Mouse (Mus musculus) macrophage (primary cell): ENCODE results near the gene Ifi207. TPM values are rescaled to one million over a fixed set of nuclear protein-coding genes. Genes with fewer than 3 reads are reported as not detected.
"Not testable (repeated sequence)": the region's sequence is repeated elsewhere in the genome, so short reads cannot be mapped to it uniquely, and the experiment has no call there.

ENCODE experiments used
- H3K27ac ChIP-seq: fragments of 350-480 bp; formaldehyde crosslinking; 2 replicates; pipeline ENCODE4 v1.9.0; 2021
- H3K36me3 ChIP-seq: fragments of 350-480 bp; formaldehyde crosslinking; 2 replicates; pipeline ENCODE4 v1.9.0; 2021; ENCODE audit errors: inconsistent target
- H3K4me3 ChIP-seq: fragments of 350-480 bp; formaldehyde crosslinking; 2 replicates; pipeline ENCODE4 v1.9.0; 2021; ENCODE audit errors: inconsistent target
- H3K79me2 ChIP-seq: fragments of 350-480 bp; formaldehyde crosslinking; 2 replicates; pipeline ENCODE4 v1.9.0; 2021; ENCODE audit errors: inconsistent target
- whole genome bisulfite sequencing: methylation state at CpG from one replicate; pipeline ENCODE4 v1.1.7; 2026; ENCODE audit warnings: inconsistent platforms; ENCODE audit not compliant: missing documents; 5-methylcytosine and 5-hydroxymethylcytosine counted together
- polyA plus RNA-seq: library from polyadenylated mRNA; stranded (reverse); fragments of 250-400 nt; gene quantifications from 3 replicates; pipeline ENCODE4 v1.2.4, GENCODE M21; 2018; ENCODE audit warnings: inconsistent platforms
- total RNA-seq, 78 experiments: library from RNA; depleted of rRNA; stranded (reverse); fragments of 250-400 nt; gene quantifications; 1 replicate in 9 of 78; 2 replicates in 24 of 78; 3 replicates in 43 of 78; 4 replicates in 2 of 78; pipeline ENCODE4 v1.2.4; 2018; ENCODE audit warnings: inconsistent platforms in 56 of 78

The Ifi207 gene
- total RNA-seq (2018; cell fraction: chromatin; rRNA removed): 100 to 1,000 TPM; 200 to 761 (median 454) TPM
- total RNA-seq (2018; cell fraction: cytosol; rRNA removed): 100 to 1,000 TPM; 348 to 661 (median 438) TPM
- 100 to 1,000 TPM; 307 to 808 (median 562) TPM for total RNA-seq (2018; cell fraction: nucleus; rRNA removed)
- polyA plus RNA-seq: 254 to 634 TPM (median 365 TPM) in 3 replicates

GRCm38 (mm10) chr1:173741656-173742055 is at the start of gene Ifi207:
TSS of gene Ifi207 (minus strand) at chr1:173741747.
- H3K4me3 ChIP-seq: peak within 1 kb of the TSS; percentile 78
- peaks cover 74% of the 10 kb centered on the region for H3K79me2 ChIP-seq
- peaks cover 3% of the 10 kb centered on the region for H3K36me3 ChIP-seq
- 9% methylated on average over 4 of the region's 4 CpGs for WGBS
- H3K27ac ChIP-seq: peak within 1 kb of the TSS; percentile 99

GRCm38 (mm10) chr1:173773457-173773856 is 31.9 kb upstream of the Ifi207 start:
- not testable (repeated sequence) for H3K27ac ChIP-seq, H3K79me2 ChIP-seq, H3K36me3 ChIP-seq, H3K4me3 ChIP-seq
- no CpG with 5 or more reads among the region's 3 CpGs for WGBS

- H3K4me3 ChIP-seq: peak within 1 kb of the TSS; percentile 55
- peaks cover 44% of the 10 kb centered on the region for H3K79me2 ChIP-seq
- 4% methylated on average over 4 of the region's 5 CpGs for WGBS
- not testable (repeated sequence) for H3K36me3 ChIP-seq
- H3K27ac ChIP-seq: peak within 1 kb of the TSS; percentile 89
Measured at GRCm38 (mm10) chr1:173766848-173767617, 25.5 kb upstream of the Ifi207 start, which contains the start of gene Ifi204. TSS of gene Ifi204 (minus strand) at chr1:173766943.

- Histone ChIP-seq H3K36me3 (0 out of 2 replicates have a peak, but pooled peaks cover 14% of the 10 kb centered on the region), H3K79me2 (peaks cover 76% of the 10 kb centered on the region)
- WGBS: no CpG with 5 or more reads among the region's 5 CpGs
- H3K27ac ChIP-seq, H3K4me3 ChIP-seq: not testable (repeated sequence)
Measured at GRCm38 (mm10) chr1:173760032-173760431, 18.5 kb upstream of the Ifi207 start.

GRCm38 (mm10) chr1:173742262-173742661 is 715 bp upstream of the Ifi207 start:
- 27% methylated on average over 1 of the region's 1 CpGs for WGBS
- Histone ChIP-seq H3K79me2 (peaks cover 74% of the 10 kb centered on the region), H3K36me3 (peaks cover 9% of the 10 kb centered on the region), H3K27ac (peak overlapping the region; percentile 99), H3K4me3 (no peak overlapping the region)

- H3K27ac ChIP-seq: peak overlapping the region; percentile 99
- peaks cover 74% of the 10 kb centered on the region for H3K79me2 ChIP-seq
- H3K36me3 ChIP-seq: peaks cover 6% of the 10 kb centered on the region; the same call in 1 of the 2 replicates
- peak overlapping the region; percentile 78 for H3K4me3 ChIP-seq
Measured at GRCm38 (mm10) chr1:173740537-173740936, 1.0 kb downstream of the Ifi207 start.

GRCm38 (mm10) chr1:173736986-173737385 is 4.6 kb downstream of the Ifi207 start:
- peak overlapping the region; percentile 78; the same call in 1 of the 2 replicates for H3K4me3 ChIP-seq
- WGBS: 45% methylated on average over 2 of the region's 2 CpGs
- H3K36me3 ChIP-seq: peaks cover 37% of the 10 kb centered on the region
- H3K79me2 ChIP-seq: peaks cover 96% of the 10 kb centered on the region
- H3K27ac ChIP-seq: peak overlapping the region; percentile 99; the same call in 1 of the 2 replicates

- H3K27ac ChIP-seq, H3K4me3 ChIP-seq: not testable (repeated sequence)
- 100% methylated on average over 2 of the region's 4 CpGs for WGBS
- Histone ChIP-seq H3K36me3 (peaks cover 57% of the 10 kb centered on the region), H3K79me2 (peaks cover 100% of the 10 kb centered on the region)
Measured at GRCm38 (mm10) chr1:173735015-173735414, 6.5 kb downstream of the Ifi207 start.

- H3K36me3 ChIP-seq: peaks cover 75% of the 10 kb centered on the region
- WGBS: 74% methylated on average over 7 of the region's 7 CpGs
- H3K79me2 ChIP-seq: peaks cover 100% of the 10 kb centered on the region
- H3K27ac ChIP-seq: no peak overlapping the region
- H3K4me3 ChIP-seq: no peak overlapping the region
Measured at GRCm38 (mm10) chr1:173733219-173733618, 8.3 kb downstream of the Ifi207 start.

GRCm38 (mm10) chr1:173694270-173694669 is 47.3 kb downstream of the Ifi207 start:
- H3K79me2 ChIP-seq: no peaks in the 10 kb centered on the region
- WGBS: 0% methylated on average over 1 of the region's 1 CpGs
- H3K36me3 ChIP-seq: peaks cover 61% of the 10 kb centered on the region

GRCm38 (mm10) chr1:173678605-173679004 is 62.9 kb downstream of the Ifi207 start:
- Histone ChIP-seq H3K36me3 (peaks cover 18% of the 10 kb centered on the region; the same call in 1 of the 2 replicates), H3K79me2 (peaks cover 35% of the 10 kb centered on the region; the same call in 1 of the 2 replicates)
- 79% methylated on average over 1 of the region's 1 CpGs for WGBS
- H3K27ac ChIP-seq, H3K4me3 ChIP-seq: not testable (repeated sequence)

More at GRCm38 (mm10) chr1:173694270-173694669, 47.3 kb downstream of the Ifi207 start:
- Histone ChIP-seq H3K27ac (no peak overlapping the region), H3K4me3 (no peak overlapping the region)

- 37% methylated on average over 2 of the region's 3 CpGs for WGBS
- H3K79me2 ChIP-seq: peaks cover 35% of the 10 kb centered on the region; the same call in 1 of the 2 replicates
- not testable (repeated sequence) for H3K4me3 ChIP-seq, H3K27ac ChIP-seq, H3K36me3 ChIP-seq
Measured at GRCm38 (mm10) chr1:173673458-173674097, 68.0 kb downstream of the Ifi207 start, which contains the start of gene Ifi208. TSS of gene Ifi208 (plus strand) at chr1:173673675.
